Mouse (Mus musculus): ENCODE data around the gene Zfp444. TPM values are rescaled to one million over a fixed set of nuclear protein-coding genes. Genes with fewer than 3 reads are reported as not detected.

The Zfp444 gene
- total RNA-seq, 1 experiment: 16.6 TPM

DNA sequence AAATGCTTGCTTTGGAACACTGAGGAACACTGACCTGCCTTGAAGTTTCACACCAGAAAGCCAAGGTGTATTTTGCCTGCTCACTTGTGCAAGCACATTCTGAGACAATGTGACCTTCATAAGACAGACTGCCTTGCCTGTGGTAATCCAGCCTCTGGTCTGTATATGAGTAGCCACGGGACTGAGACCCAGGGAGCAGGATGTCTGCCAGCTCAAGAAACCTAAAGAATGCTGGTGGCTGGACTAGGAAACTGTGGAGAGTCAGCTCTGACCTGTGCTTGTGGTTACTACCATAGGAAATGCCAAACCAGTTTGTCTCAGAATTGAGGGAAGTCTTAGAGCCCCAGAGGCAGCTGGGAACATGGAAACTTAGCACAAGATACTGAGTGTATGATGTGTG, 13.4 kb downstream of the Zfp444 start:
- peaks cover 28% of the 10 kb centered on the region for H3K36me3 ChIP-seq (ENCODE audit: control insufficient read depth, insufficient read depth, low read length, poor library complexity, severe bottlenecking)
- TF ChIP-seq ZNF384 (IDR thresholded peaks at IDR 0.05; ENCODE audit: low read depth, low read length) (no peak), ZC3H11A (IDR thresholded peaks at IDR 0.05; ENCODE audit: borderline replicate concordance, low read depth, low read length) (no peak), CHD2 (IDR thresholded peaks at IDR 0.05; ENCODE audit: low read depth, low read length) (no peak), HCFC1 (IDR thresholded peaks at IDR 0.05; ENCODE audit: borderline replicate concordance, insufficient read depth, low read length) (no peak), MAFK (IDR thresholded peaks at IDR 0.05; ENCODE audit: insufficient read depth, low read depth, low read length) (no peak)
- no peak overlapping the region for H3K9ac ChIP-seq (ENCODE audit: insufficient read depth, low read depth, low read length, poor library complexity, severe bottlenecking)
- no peak overlapping the region for H3K27ac ChIP-seq (ENCODE audit: insufficient read depth, low read depth, low read length, poor library complexity, severe bottlenecking)
- in situ Hi-C loops (cut with MboI; ENCODE audit: low sequenced_read_pairs in 2 of 2, unreplicated experiment in 2 of 2): no loop called here
- no peaks in the 10 kb centered on the region for H3K4me1 ChIP-seq (ENCODE audit: control insufficient read depth in 2 of 2, insufficient read depth in 2 of 2, low read length in 2 of 2, poor library complexity in 1 of 2)
- no peak overlapping the region for H3K4me3 ChIP-seq (ENCODE audit: insufficient read depth in 1 of 2, low read depth in 1 of 2, low read length in 2 of 2, poor library complexity in 1 of 2, severe bottlenecking in 1 of 2)
- DNase-seq (ENCODE audit: low read depth, low spot score): no peak
- no peaks in the 10 kb centered on the region for H3K9me3 ChIP-seq (ENCODE audit: control insufficient read depth, insufficient read depth, low read depth, low read length)

DNA sequence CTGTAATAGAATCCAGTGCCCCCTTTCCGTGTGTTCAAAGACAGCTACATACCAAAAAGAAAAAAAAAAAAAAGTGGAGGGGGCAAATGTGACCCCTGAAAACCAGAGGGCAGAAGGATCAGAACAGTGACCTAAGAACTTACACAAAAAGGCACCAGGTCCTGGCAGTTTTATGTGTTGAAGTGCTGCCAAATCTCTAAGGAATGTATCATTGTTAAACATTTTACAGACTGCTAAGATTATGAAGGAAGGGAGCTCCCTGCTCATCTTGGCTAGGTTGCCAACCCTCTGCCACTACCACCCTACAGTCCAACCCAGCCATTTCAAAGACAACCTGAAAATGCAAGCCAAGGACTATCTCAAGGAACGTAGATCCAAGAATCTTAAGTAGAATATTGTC, 14.2 kb downstream of the Zfp444 start:
- Histone ChIP-seq H3K9me3 (ENCODE audit: control insufficient read depth, insufficient read depth, low read depth, low read length) (no peaks in the 10 kb centered on the region), H3K36me3 (ENCODE audit: control insufficient read depth, insufficient read depth, low read length, poor library complexity, severe bottlenecking) (peaks cover 31% of the 10 kb centered on the region), H3K4me1 (ENCODE audit: control insufficient read depth in 2 of 2, insufficient read depth in 2 of 2, low read length in 2 of 2, poor library complexity in 1 of 2) (no peaks in the 10 kb centered on the region), H3K9ac (ENCODE audit: insufficient read depth, low read depth, low read length, poor library complexity, severe bottlenecking) (no peak overlapping the region), H3K4me3 (ENCODE audit: insufficient read depth in 1 of 2, low read depth in 1 of 2, low read length in 2 of 2, poor library complexity in 1 of 2, severe bottlenecking in 1 of 2) (no peak overlapping the region), H3K27ac (ENCODE audit: insufficient read depth, low read depth, low read length, poor library complexity, severe bottlenecking) (no peak overlapping the region)
- no peak for TF ChIP-seq ZC3H11A (IDR thresholded peaks at IDR 0.05; ENCODE audit: borderline replicate concordance, low read depth, low read length)
- TF ChIP-seq ZNF384 (IDR thresholded peaks at IDR 0.05; ENCODE audit: low read depth, low read length): no peak
- no peak for TF ChIP-seq MAFK (IDR thresholded peaks at IDR 0.05; ENCODE audit: insufficient read depth, low read depth, low read length)
- TF ChIP-seq CHD2 (IDR thresholded peaks at IDR 0.05; ENCODE audit: low read depth, low read length): no peak
- TF ChIP-seq HCFC1 (IDR thresholded peaks at IDR 0.05; ENCODE audit: borderline replicate concordance, insufficient read depth, low read length): no peak
- no peak for DNase-seq (ENCODE audit: low read depth, low spot score)
- in situ Hi-C loops (cut with MboI; ENCODE audit: low sequenced_read_pairs in 2 of 2, unreplicated experiment in 2 of 2): no loop called here

GRCm38 (mm10) chr7:6186756-6187155, 14.7 kb downstream of the Zfp444 start:
- Histone ChIP-seq H3K9ac (ENCODE audit: insufficient read depth, low read depth, low read length, poor library complexity, severe bottlenecking) (no peak overlapping the region), H3K27ac (ENCODE audit: insufficient read depth, low read depth, low read length, poor library complexity, severe bottlenecking) (no peak overlapping the region), H3K4me1 (ENCODE audit: control insufficient read depth in 2 of 2, insufficient read depth in 2 of 2, low read length in 2 of 2, poor library complexity in 1 of 2) (no peaks in the 10 kb centered on the region), H3K36me3 (ENCODE audit: control insufficient read depth, insufficient read depth, low read length, poor library complexity, severe bottlenecking) (peaks cover 31% of the 10 kb centered on the region), H3K4me3 (ENCODE audit: insufficient read depth in 1 of 2, low read depth in 1 of 2, low read length in 2 of 2, poor library complexity in 1 of 2, severe bottlenecking in 1 of 2) (no peak overlapping the region), H3K9me3 (ENCODE audit: control insufficient read depth, insufficient read depth, low read depth, low read length) (no peaks in the 10 kb centered on the region)
- TF ChIP-seq CHD2 (IDR thresholded peaks at IDR 0.05; ENCODE audit: low read depth, low read length): no peak
- no peak for TF ChIP-seq ZC3H11A (IDR thresholded peaks at IDR 0.05; ENCODE audit: borderline replicate concordance, low read depth, low read length)
- TF ChIP-seq HCFC1 (IDR thresholded peaks at IDR 0.05; ENCODE audit: borderline replicate concordance, insufficient read depth, low read length): no peak
- TF ChIP-seq ZNF384 (IDR thresholded peaks at IDR 0.05; ENCODE audit: low read depth, low read length): no peak
- no peak for TF ChIP-seq MAFK (IDR thresholded peaks at IDR 0.05; ENCODE audit: insufficient read depth, low read depth, low read length)
- no peak for DNase-seq (ENCODE audit: low read depth, low spot score)
- in situ Hi-C loops (cut with MboI; ENCODE audit: low sequenced_read_pairs in 2 of 2, unreplicated experiment in 2 of 2): no loop called here

GRCm38 (mm10) chr7:6189542-6189941, 17.5 kb downstream of the Zfp444 start:
- H3K36me3 ChIP-seq (ENCODE audit: control insufficient read depth, insufficient read depth, low read length, poor library complexity, severe bottlenecking): peaks cover 17% of the 10 kb centered on the region
- in situ Hi-C loops (cut with MboI; ENCODE audit: low sequenced_read_pairs in 2 of 2, unreplicated experiment in 2 of 2): no loop called here
- H3K4me3 ChIP-seq (ENCODE audit: insufficient read depth in 1 of 2, low read depth in 1 of 2, low read length in 2 of 2, poor library complexity in 1 of 2, severe bottlenecking in 1 of 2): peak overlapping the region; percentile 57 to 58

DNA sequence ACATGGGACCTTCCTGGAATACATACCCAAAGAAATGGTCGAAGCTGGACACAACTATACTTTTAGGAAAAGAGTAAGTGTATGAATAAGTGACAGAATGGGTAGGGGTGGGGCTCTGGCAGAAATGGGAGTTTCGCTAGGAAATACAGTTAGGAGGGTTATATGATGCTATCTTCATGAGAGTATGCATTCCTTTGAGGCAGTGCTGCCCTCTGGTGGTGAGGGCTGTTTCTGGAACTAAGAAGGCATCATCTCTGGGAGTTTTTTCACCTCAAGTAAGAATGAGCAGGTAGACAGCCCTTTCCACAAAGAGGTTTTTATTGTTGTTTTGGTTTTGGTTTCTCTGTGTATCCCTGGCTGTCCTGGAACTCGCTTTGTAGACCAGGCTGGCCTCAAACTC, 19.4 kb downstream of the Zfp444 start:
- in situ Hi-C loops (cut with MboI; ENCODE audit: low sequenced_read_pairs in 2 of 2, unreplicated experiment in 2 of 2): loop anchor here in 1 of 2 experiments (10.0 kb wide), 1 partner anchor 67 kb away; no protein-coding TSS in a partner anchor

More at GRCm38 (mm10) chr7:6189542-6189941, 17.5 kb downstream of the Zfp444 start:
- TF ChIP-seq ZNF384 (IDR thresholded peaks at IDR 0.05; ENCODE audit: low read depth, low read length) (no peak), HCFC1 (IDR thresholded peaks at IDR 0.05; ENCODE audit: borderline replicate concordance, insufficient read depth, low read length) (peak; percentile 45; the same call in 1 of the 2 replicates)
- Histone ChIP-seq H3K4me1 (ENCODE audit: control insufficient read depth in 2 of 2, insufficient read depth in 2 of 2, low read length in 2 of 2, poor library complexity in 1 of 2) (no peaks in the 10 kb centered on the region), H3K9me3 (ENCODE audit: control insufficient read depth, insufficient read depth, low read depth, low read length) (no peaks in the 10 kb centered on the region), H3K27ac (ENCODE audit: insufficient read depth, low read depth, low read length, poor library complexity, severe bottlenecking) (no peak overlapping the region), H3K9ac (ENCODE audit: insufficient read depth, low read depth, low read length, poor library complexity, severe bottlenecking) (peak overlapping the region; percentile 58)
- no peak for DNase-seq (ENCODE audit: low read depth, low spot score)

More for the DNA sequence above, 19.4 kb downstream of the Zfp444 start:
- no peak overlapping the region for H3K27ac ChIP-seq (ENCODE audit: insufficient read depth, low read depth, low read length, poor library complexity, severe bottlenecking)
- no peak overlapping the region for H3K4me3 ChIP-seq (ENCODE audit: insufficient read depth in 1 of 2, low read depth in 1 of 2, low read length in 2 of 2, poor library complexity in 1 of 2, severe bottlenecking in 1 of 2)
- H3K4me1 ChIP-seq (ENCODE audit: control insufficient read depth in 2 of 2, insufficient read depth in 2 of 2, low read length in 2 of 2, poor library complexity in 1 of 2): no peaks in the 10 kb centered on the region
- peaks cover 10% of the 10 kb centered on the region; the same call in 1 of the 2 replicates for H3K36me3 ChIP-seq (ENCODE audit: control insufficient read depth, insufficient read depth, low read length, poor library complexity, severe bottlenecking)
- H3K9me3 ChIP-seq (ENCODE audit: control insufficient read depth, insufficient read depth, low read depth, low read length): no peaks in the 10 kb centered on the region
- TF ChIP-seq MAFK (IDR thresholded peaks at IDR 0.05; ENCODE audit: insufficient read depth, low read depth, low read length) (no peak), HCFC1 (IDR thresholded peaks at IDR 0.05; ENCODE audit: borderline replicate concordance, insufficient read depth, low read length) (no peak), ZNF384 (IDR thresholded peaks at IDR 0.05; ENCODE audit: low read depth, low read length) (peak; percentile 67; the same call in 1 of the 2 replicates), CHD2 (IDR thresholded peaks at IDR 0.05; ENCODE audit: low read depth, low read length) (no peak), ZC3H11A (IDR thresholded peaks at IDR 0.05; ENCODE audit: borderline replicate concordance, low read depth, low read length) (peak; percentile 30; the same call in 1 of the 2 replicates)
- peak; percentile 72 for DNase-seq (ENCODE audit: low read depth, low spot score)
- H3K9ac ChIP-seq (ENCODE audit: insufficient read depth, low read depth, low read length, poor library complexity, severe bottlenecking): no peak overlapping the region
